Mouse (Mus musculus) heart, embryonic 16.5 days (tissue): Measurements from ENCODE around the gene Nrn1l. TPM values are rescaled to one million over a fixed set of nuclear protein-coding genes. Genes with fewer than 3 reads are reported as not detected.

Experiments used
- ATAC-seq: fragments of 200-750 bp; cut with Nextera tagmentation; replicated peaks from 2 replicates; pipeline ENCODE4 v1.8.0; 2017; ENCODE audit warnings: moderate number of reproducible peaks; ENCODE audit not compliant: insufficient read depth, low FRiP score; ENCODE audit errors: extremely low read depth
- H3K27ac ChIP-seq: fragments of 300-500 bp; sonication (generic); 2 replicates; pipeline ENCODE4 v1.5.1; 2014; ENCODE audit warnings: mild to moderate bottlenecking, low read length, control low read depth, moderate library complexity
- H3K27me3 ChIP-seq: fragments of 300-500 bp; sonication (generic); 2 replicates; pipeline ENCODE4 v1.6.1; 2014; ENCODE audit warnings: low read length, mixed read lengths; ENCODE audit not compliant: control insufficient read depth, insufficient read depth
- H3K36me3 ChIP-seq: fragments of 300-500 bp; sonication (generic); 2 replicates; pipeline ENCODE4 v1.6.1; 2014; ENCODE audit not compliant: control insufficient read depth, insufficient read depth
- H3K4me1 ChIP-seq: fragments of 300-500 bp; sonication (generic); 2 replicates; pipeline ENCODE4 v1.6.1; 2014; ENCODE audit warnings: low read length, mixed read lengths; ENCODE audit not compliant: control insufficient read depth, insufficient read depth
- H3K4me2 ChIP-seq: fragments of 300-500 bp; sonication (generic); 2 replicates; pipeline ENCODE4 v1.6.1; 2014; ENCODE audit warnings: low read depth, mild to moderate bottlenecking, control low read depth, low read length
- H3K4me3 ChIP-seq: fragments of 300-500 bp; sonication (generic); 2 replicates; pipeline ENCODE4 v1.5.1; 2014; ENCODE audit warnings: mild to moderate bottlenecking, control low read depth, low read length
- H3K9ac ChIP-seq: fragments of 300-500 bp; sonication (generic); 2 replicates; pipeline ENCODE4 v1.6.1; 2014; ENCODE audit warnings: low read length, control low read depth
- H3K9me3 ChIP-seq: fragments of 300-500 bp; sonication (generic); replicated peaks from 2 replicates; pipeline ENCODE4 v1.6.1; 2016; ENCODE audit warnings: low read length; ENCODE audit not compliant: control insufficient read depth
- WGBS: fragments of 180-500 bp; shearing (Covaris S2); extraction: QIAGEN DNeasy Blood & Tissue Kit; methylation state at CpG from one replicate; pipeline ENCODE4 v1.1.7; 2014; 5-methylcytosine and 5-hydroxymethylcytosine counted together
- polyA plus RNA-seq: library from polyadenylated mRNA; unstranded; fragments of >200 nt; fragmentation: Nextera tagmentation; extraction: Ambion mirVana; gene quantifications from 2 replicates; pipeline ENCODE4 v1.2.1, GENCODE M21; 2015

The Nrn1l gene
- polyA plus RNA-seq, 1 experiment from 2014 or later: 0.89 TPM

- no peak for ATAC-seq
- Histone ChIP-seq H3K4me3 (no peak overlapping the region), H3K4me1 (no peaks in the 10 kb centered on the region), H3K9ac (no peak overlapping the region), H3K36me3 (no peaks in the 10 kb centered on the region), H3K9me3 (no peaks in the 10 kb centered on the region), H3K4me2 (no peak overlapping the region), H3K27me3 (no peaks in the 10 kb centered on the region), H3K27ac (no peak overlapping the region)
- 61% methylated on average over 3 of the region's 3 CpGs for WGBS
These were observed 31.8 kb downstream of the Nrn1l start for GRCm38 (mm10) chr8:105925123-105925522.

- Histone ChIP-seq H3K4me1 (peaks cover under 1% of the 10 kb centered on the region; the same call in 1 of the 2 replicates), H3K36me3 (no peaks in the 10 kb centered on the region), H3K4me2 (no peak overlapping the region), H3K27ac (no peak overlapping the region), H3K9ac (no peak overlapping the region), H3K27me3 (no peaks in the 10 kb centered on the region), H3K9me3 (no peaks in the 10 kb centered on the region), H3K4me3 (no peak overlapping the region)
- 0 out of 2 replicates have a peak, but pooled peaks have one; percentile 29 for ATAC-seq
- WGBS: 21% methylated on average over 8 of the region's 8 CpGs
These were observed 37.2 kb downstream of the Nrn1l start for GRCm38 (mm10) chr8:105930602-105931001.

GRCm38 (mm10) chr8:105931271-105931670 is 37.9 kb downstream of the Nrn1l start:
- H3K36me3 ChIP-seq: no peaks in the 10 kb centered on the region
- H3K9ac ChIP-seq: no peak overlapping the region
- H3K4me3 ChIP-seq: no peak overlapping the region
- peaks cover 8% of the 10 kb centered on the region for H3K4me1 ChIP-seq
- H3K9me3 ChIP-seq: no peaks in the 10 kb centered on the region
- H3K4me2 ChIP-seq: no peak overlapping the region
- no peak for ATAC-seq
- no peaks in the 10 kb centered on the region for H3K27me3 ChIP-seq
- H3K27ac ChIP-seq: no peak overlapping the region
- WGBS: 85% methylated on average over 3 of the region's 3 CpGs

- H3K4me2 ChIP-seq: no peak overlapping the region
- WGBS: 89% methylated on average over 11 of the region's 11 CpGs
- no peak overlapping the region for H3K4me3 ChIP-seq
- no peak overlapping the region for H3K9ac ChIP-seq
- H3K36me3 ChIP-seq: no peaks in the 10 kb centered on the region
- H3K9me3 ChIP-seq: no peaks in the 10 kb centered on the region
- H3K4me1 ChIP-seq: peaks cover 12% of the 10 kb centered on the region
- H3K27me3 ChIP-seq: no peaks in the 10 kb centered on the region
- no peak overlapping the region for H3K27ac ChIP-seq
- ATAC-seq: no peak
These were observed 39.2 kb downstream of the Nrn1l start for GRCm38 (mm10) chr8:105932525-105932924.

GRCm38 (mm10) chr8:105933762-105934161 is 40.4 kb downstream of the Nrn1l start, which contains the start of gene Ctrl:
Gene Ctrl, minus strand, starts transcription at chr8:105933862.
- WGBS: 94% methylated on average over 2 of the region's 2 CpGs
- Histone ChIP-seq H3K27ac (no peak within 1 kb of the TSS), H3K9me3 (no peaks in the 10 kb centered on the region), H3K4me1 (peaks cover 18% of the 10 kb centered on the region), H3K4me3 (no peak within 1 kb of the TSS), H3K27me3 (no peaks in the 10 kb centered on the region), H3K36me3 (no peaks in the 10 kb centered on the region), H3K4me2 (no peak within 1 kb of the TSS), H3K9ac (no peak within 1 kb of the TSS)
- no peak for ATAC-seq

- no peaks in the 10 kb centered on the region for H3K27me3 ChIP-seq
- 56% methylated on average over 6 of the region's 6 CpGs for WGBS
- no peak overlapping the region for H3K4me3 ChIP-seq
- H3K27ac ChIP-seq: no peak overlapping the region
- ATAC-seq: no peak
- peaks cover 18% of the 10 kb centered on the region for H3K4me1 ChIP-seq
- H3K9me3 ChIP-seq: no peaks in the 10 kb centered on the region
- H3K9ac ChIP-seq: no peak overlapping the region
- H3K36me3 ChIP-seq: no peaks in the 10 kb centered on the region
- H3K4me2 ChIP-seq: no peak overlapping the region
These were observed 41.7 kb downstream of the Nrn1l start for GRCm38 (mm10) chr8:105935105-105935504.

GRCm38 (mm10) chr8:105935863-105936603 is 42.7 kb downstream of the Nrn1l start:
- ATAC-seq: no peak
- peak overlapping the region; percentile 69 for H3K27ac ChIP-seq
- peak overlapping the region; percentile 86 for H3K4me2 ChIP-seq
- H3K27me3 ChIP-seq: no peaks in the 10 kb centered on the region
- 27% methylated on average over 7 of the region's 7 CpGs for WGBS
- peak overlapping the region; percentile 93 for H3K9ac ChIP-seq
- peaks cover 18% of the 10 kb centered on the region for H3K4me1 ChIP-seq
- H3K36me3 ChIP-seq: no peaks in the 10 kb centered on the region
- H3K4me3 ChIP-seq: peak overlapping the region; percentile 62
- H3K9me3 ChIP-seq: no peaks in the 10 kb centered on the region

GRCm38 (mm10) chr8:105936866-105937475 is 43.6 kb downstream of the Nrn1l start:
- Histone ChIP-seq H3K9ac (peak overlapping the region; percentile 93), H3K4me1 (peaks cover 18% of the 10 kb centered on the region), H3K27ac (peak overlapping the region; percentile 91), H3K27me3 (no peaks in the 10 kb centered on the region), H3K36me3 (0 out of 2 replicates have a peak, but pooled peaks cover 2% of the 10 kb centered on the region), H3K4me2 (peak overlapping the region; percentile 86), H3K4me3 (peak overlapping the region; percentile 62), H3K9me3 (no peaks in the 10 kb centered on the region)
- 0% methylated on average over 30 of the region's 30 CpGs for WGBS
- peak; percentile 89 for ATAC-seq
